Mouse (Mus musculus): ENCODE measurements around the gene Gm43191. TPM values are rescaled to one million over a fixed set of nuclear protein-coding genes. Genes with fewer than 3 reads are reported as not detected.

Gene Gm43191
- polyA plus RNA-seq (2014; fragmentation: Illumina TruSeq; extraction: RNeasy Lipid Tissue Mini Kit (QIAGEN cat#74804); ENCODE audit: low read depth, low replicate concordance): not detected

DNA sequence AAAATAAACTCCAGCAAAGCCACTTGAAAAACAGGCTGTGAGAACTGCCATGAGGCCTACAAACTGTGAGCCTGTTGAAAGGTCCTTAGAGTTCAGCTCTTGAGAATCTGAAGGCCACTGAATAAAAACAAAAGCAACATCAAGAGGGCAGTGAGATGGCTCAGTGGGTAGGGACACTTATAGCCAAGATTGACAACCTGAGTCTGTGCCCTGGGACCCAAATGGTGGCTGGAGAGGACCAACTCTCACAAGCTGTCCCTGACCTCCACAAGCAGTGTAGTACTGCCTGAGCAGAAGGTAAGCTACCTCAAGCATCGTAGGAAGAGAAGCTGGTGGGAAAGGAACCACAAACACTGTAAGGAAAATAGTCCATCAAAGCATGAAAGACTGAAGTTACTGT, at the start of gene Gm43191:
Gene Gm43191, minus strand, starts transcription at position 101 of the 400 bp plus-strand sequence.

DNA sequence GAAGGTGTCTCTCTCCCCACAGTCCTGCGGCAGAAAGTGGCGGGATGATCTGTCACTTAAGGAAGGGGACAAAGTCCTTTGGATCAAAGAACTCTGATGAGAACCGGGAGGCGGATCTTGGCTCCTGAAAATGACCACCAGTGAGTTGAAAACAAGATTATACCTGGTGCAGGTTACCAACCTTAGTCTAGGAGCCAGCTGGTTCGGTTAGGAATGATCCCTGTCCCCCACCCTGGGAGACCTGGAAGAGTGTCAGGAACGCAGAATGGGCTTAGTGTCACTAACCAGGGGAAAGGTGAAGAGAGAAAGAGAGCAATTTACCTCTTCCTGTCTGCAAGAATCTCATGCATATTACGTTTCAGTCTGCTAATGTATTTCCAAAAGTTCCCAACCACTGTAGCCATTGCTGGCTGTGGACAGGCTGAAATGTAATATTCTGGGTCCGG, 31.4 kb upstream of the Gm43191 start, which contains the start of gene Slc35a3:
Gene Slc35a3, minus strand, starts transcription at position 396 of the 446 bp plus-strand sequence.

DNA sequence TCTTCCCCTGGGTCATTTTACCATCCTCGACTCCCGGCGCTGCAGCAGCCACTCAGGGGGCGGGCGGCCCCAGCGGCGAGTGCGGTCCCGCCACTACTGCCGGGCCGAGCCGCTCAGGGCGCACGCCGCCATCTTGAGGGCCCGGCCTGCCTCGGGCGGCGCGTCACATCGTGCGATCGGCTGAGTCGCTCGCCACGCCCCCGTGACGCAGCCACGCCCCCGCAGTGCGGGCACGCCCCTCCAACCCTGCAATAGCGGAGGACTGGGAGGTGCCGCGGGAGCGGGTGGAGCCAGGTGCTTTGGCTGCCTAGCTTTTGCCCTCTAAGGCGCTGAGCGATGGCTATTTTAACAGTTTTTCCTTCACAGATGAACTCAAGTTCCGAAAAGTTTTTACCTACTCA, 18.6 kb downstream of the Gm43191 start, which contains the start of gene Mfsd14a:
Gene Mfsd14a, minus strand, starts transcription at position 215 of the 401 bp plus-strand sequence.

DNA sequence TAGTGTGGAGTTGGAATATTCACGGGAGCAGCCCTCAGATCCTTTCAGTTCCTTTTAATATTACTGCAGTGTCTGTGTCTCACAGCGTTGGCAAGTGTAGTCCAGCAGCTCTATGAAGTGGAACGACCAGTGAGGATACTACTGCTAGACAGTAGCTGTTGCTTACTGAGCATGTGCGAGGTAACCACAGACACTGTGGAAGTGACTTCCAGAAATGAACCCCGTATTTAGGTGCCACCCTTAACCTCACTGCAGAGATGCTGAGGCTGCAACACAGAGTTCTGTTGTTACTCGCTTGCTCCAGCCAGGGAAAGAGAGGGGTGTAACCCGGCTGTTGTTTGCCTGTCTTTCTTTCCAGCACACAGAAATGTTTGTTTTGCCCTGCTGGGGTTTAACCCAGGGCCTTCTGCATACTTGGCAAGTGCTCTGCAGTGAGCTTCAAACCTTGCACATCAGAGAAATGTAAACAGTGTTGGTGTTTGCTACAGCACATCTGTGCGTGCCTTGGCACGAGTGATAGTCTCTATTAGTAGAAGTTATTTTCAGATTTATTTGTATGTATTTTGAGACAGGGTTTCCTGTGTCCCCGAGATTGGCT, 66.7 kb downstream of the Gm43191 start, which contains the start of gene Trmt13:
Gene Trmt13, minus strand, starts transcription at position 293 of the 598 bp plus-strand sequence.

DNA sequence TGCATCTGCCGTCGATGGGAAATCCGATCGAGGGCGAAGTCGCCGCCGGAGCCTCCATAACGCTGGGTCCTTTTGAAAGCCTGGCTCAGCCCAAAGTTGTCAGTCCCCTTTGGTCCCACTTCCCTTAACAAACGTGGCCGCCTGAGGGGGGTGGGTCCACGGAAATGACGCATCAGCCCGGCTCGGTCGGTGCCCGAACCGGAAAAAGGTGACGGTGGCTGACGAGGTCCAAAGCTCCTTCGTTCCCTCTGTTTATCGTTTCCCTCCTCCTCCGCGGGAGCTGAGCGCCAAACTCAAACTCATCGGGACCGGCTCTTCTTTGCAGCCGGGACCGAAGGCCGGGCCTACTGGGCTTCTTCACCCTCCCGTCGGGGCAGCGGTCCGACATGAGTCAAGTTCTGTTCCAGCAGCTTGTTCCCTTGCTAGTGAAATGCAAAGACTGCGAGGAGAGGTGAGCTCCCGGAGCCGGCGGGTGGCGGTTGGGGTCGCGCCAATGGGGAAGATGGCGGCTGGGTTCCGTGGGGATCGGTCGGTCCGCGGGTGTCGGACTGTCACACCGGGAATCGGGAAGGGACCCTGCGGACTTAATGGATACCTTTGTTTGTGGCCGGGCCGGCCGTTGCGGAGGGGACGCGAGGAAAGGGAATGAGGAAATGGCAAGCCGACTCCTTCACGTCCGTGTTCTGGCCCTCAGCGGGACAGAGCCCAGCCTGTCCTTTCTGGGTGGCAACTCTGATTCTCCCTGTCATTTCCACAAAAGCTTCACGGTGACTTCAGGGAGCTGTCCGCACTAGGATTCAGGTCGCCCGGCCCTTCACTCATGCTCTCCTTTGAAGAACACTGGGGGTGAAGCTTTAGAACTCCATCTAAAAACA, 86.1 kb downstream of the Gm43191 start, which contains the start of gene Sass6:
Gene Sass6, plus strand, starts transcription at position 255 of the 875 bp plus-strand sequence.

Other genes with a start within 250 kb of the Gm43191 start
- 71.4 TPM for gene Rtca, start 173.1 kb downstream of the Gm43191 start, polyA plus RNA-seq (2014; fragmentation: Illumina TruSeq; extraction: RNeasy Lipid Tissue Mini Kit (QIAGEN cat#74804); ENCODE audit: low read depth, low replicate concordance)
- 153 TPM for gene Dbt, start 168.2 kb downstream of the Gm43191 start, polyA plus RNA-seq (2014; fragmentation: Illumina TruSeq; extraction: RNeasy Lipid Tissue Mini Kit (QIAGEN cat#74804); ENCODE audit: low read depth, low replicate concordance)
- gene Lrrc39, start 118.3 kb downstream of the Gm43191 start, polyA plus RNA-seq (2014; fragmentation: Illumina TruSeq; extraction: RNeasy Lipid Tissue Mini Kit (QIAGEN cat#74804); ENCODE audit: low read depth, low replicate concordance): 6.5 TPM
- 8.3 TPM for gene Sass6, start 86.3 kb downstream of the Gm43191 start, polyA plus RNA-seq (2014; fragmentation: Illumina TruSeq; extraction: RNeasy Lipid Tissue Mini Kit (QIAGEN cat#74804); ENCODE audit: low read depth, low replicate concordance)
- gene Trmt13, start 66.7 kb downstream of the Gm43191 start, polyA plus RNA-seq (2014; fragmentation: Illumina TruSeq; extraction: RNeasy Lipid Tissue Mini Kit (QIAGEN cat#74804); ENCODE audit: low read depth, low replicate concordance): 26.8 TPM
- 136 TPM for gene Mfsd14a, start 18.6 kb downstream of the Gm43191 start, polyA plus RNA-seq (2014; fragmentation: Illumina TruSeq; extraction: RNeasy Lipid Tissue Mini Kit (QIAGEN cat#74804); ENCODE audit: low read depth, low replicate concordance)
- gene Slc35a3, start 31.6 kb upstream of the Gm43191 start, polyA plus RNA-seq (2014; fragmentation: Illumina TruSeq; extraction: RNeasy Lipid Tissue Mini Kit (QIAGEN cat#74804); ENCODE audit: low read depth, low replicate concordance): 81.7 TPM
- 76.0 TPM for gene Agl, start 126.9 kb upstream of the Gm43191 start, polyA plus RNA-seq (2014; fragmentation: Illumina TruSeq; extraction: RNeasy Lipid Tissue Mini Kit (QIAGEN cat#74804); ENCODE audit: low read depth, low replicate concordance)
- gene Frrs1, start 178.2 kb upstream of the Gm43191 start, polyA plus RNA-seq (2014; fragmentation: Illumina TruSeq; extraction: RNeasy Lipid Tissue Mini Kit (QIAGEN cat#74804); ENCODE audit: low read depth, low replicate concordance): 14.7 TPM